Mouse (Mus musculus) heart, postnatal 36 days (tissue): Measurements from ENCODE around the gene Arhgef15. TPM values are rescaled to one million over a fixed set of nuclear protein-coding genes. Genes with fewer than 3 reads are reported as not detected.

Experiments used
- DNase-seq, 2 experiments: peaks; one replicate each; pipeline ENCODE4 v3.0.0; 2021 to 2022
- intact Hi-C: fragments of 180-260 bp; cut with DNase I; formaldehyde crosslinking; loops from one replicate; pipeline ENCODE4 v1.15.1; 2025
- microRNA-seq, 2 experiments: library from miRNA; unstranded; fragments of <30 nt; microRNA quantifications; one replicate each; pipeline ENCODE4 v1.2.0; 2021; ENCODE audit warnings: borderline number of aligned reads in 2 of 2
- total RNA-seq, 2 experiments: library from RNA; stranded (reverse); gene quantifications; 2 replicates each; pipeline ENCODE4 v1.2.3; 2021

Gene Arhgef15
- total RNA-seq, 2 experiments from 2014 or later, result 25.6 to 32.5 TPM

DNA sequence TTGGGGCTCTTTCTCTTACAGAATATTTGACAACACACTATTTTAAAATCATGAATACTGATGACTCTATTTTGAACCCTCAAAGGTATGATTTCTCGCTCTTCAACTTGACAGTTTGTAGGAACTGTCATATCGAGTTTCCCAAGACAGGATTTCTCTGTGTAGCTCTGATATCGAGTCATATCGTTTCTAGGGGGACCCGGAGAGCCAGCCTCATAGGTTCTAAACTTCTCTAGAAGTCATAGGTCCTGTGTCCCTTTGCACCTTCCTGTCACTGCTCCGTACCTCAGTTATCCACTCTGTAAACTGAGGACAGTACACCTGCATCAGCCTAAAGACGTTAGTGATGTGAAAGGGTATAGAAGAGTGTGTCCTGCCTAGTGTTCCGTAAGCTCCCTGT, 57.5 kb downstream of the Arhgef15 start:
- intact Hi-C loops, result loop anchor here (5.0 kb wide), 1 partner anchor 227 kb away; the partner anchor contains the start of gene Aloxe3
- no peak for DNase-seq

DNA sequence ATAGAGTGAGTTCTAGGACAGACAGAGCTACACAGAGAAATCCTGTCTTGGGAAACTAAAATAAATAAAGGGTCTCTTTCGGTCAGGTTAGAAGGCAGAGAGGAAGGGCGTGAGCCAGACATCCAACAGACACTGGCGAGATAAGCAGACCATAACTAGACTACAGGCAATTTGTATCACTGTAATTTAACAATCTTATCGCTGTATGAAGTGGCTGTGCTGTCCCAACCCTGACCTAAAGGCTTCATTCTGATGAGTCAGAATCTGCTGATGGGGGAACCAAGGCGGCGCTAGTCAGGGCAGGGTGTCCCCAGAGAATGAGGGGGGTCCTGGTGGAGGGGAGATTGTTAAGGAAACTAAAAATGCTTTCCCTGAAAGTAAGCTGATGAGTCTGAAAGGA, 58.5 kb downstream of the Arhgef15 start:
- intact Hi-C loops, result no loop called here
- DNase-seq, result no peak

DNA sequence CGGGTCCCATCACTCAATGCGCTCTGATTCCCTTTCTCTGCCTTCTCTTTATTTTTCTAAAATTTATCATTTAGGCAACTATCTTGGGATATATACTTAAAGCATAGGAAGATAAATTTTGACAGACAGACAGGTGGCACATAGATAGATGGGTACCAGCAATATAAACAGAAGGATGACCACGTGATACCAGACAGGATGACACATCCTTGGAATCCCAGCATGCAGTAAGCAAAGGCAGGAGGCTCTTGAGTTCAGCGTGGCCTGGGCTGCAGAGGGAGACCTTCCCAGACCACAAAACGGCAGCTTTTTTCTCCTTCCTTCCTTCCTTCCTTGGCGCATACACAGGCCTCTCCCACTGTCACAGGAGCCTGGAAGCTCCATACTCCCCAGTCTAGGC, 59.4 kb downstream of the Arhgef15 start:
- DNase-seq, result no peak
- intact Hi-C loops, result no loop called here

DNA sequence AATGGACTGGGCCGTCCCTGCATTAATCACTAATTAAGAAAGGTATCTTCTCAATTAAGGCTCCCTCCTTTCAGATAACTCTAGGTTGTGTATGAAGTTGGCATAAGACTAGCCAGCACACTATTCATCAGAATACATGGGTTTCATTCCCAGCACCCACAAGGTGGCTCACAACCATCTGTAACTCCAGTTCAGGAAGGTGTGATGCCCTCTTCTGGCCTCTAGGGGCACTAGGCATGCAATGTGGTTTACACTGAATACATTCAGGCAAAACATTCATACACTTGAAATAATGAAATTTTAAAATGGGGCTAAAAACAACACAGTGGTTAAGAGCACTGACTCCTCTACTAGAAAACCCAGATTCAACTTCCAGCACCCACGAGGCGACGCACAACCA, 60.2 kb downstream of the Arhgef15 start:
- intact Hi-C loops, result no loop called here
- DNase-seq, result no peak

GRCm38 (mm10) chr11:68896247-68896646, 61.0 kb downstream of the Arhgef15 start:
- no peak for DNase-seq
- intact Hi-C loops, result no loop called here

- DNase-seq, result no peak
- intact Hi-C loops, result no loop called here
These were observed 63.3 kb downstream of the Arhgef15 start for GRCm38 (mm10) chr11:68893911-68894464.

Small RNA genes within 50 kb of the gene (microRNA-seq; reads per million reads assigned to microRNA genes)
- 0 to 0.67 reads per million in 2 experiments for gene Mir3062

Other genes with a start within 250 kb of the Arhgef15 start
- 10 to 100 TPM; 60.9 to 71.3 TPM for gene Ndel1, start 85.6 kb downstream of the Arhgef15 start, total RNA-seq
- gene Rnf222, start 68.9 kb downstream of the Arhgef15 start, total RNA-seq, result not detected
- 100 to 1,000 TPM; 655 to 678 TPM for gene Rpl26, start 55.9 kb downstream of the Arhgef15 start, total RNA-seq
- gene Odf4, start 30.4 kb downstream of the Arhgef15 start, total RNA-seq, result not detected
- gene Slc25a35, start 10.7 kb upstream of the Arhgef15 start, total RNA-seq, result 1 to 10 TPM; 5.0 to 5.8 TPM
- 10 to 100 TPM; 78.9 to 97.0 TPM for gene Rangrf, start 17.7 kb upstream of the Arhgef15 start, total RNA-seq
- gene Pfas, start 51.0 kb upstream of the Arhgef15 start, total RNA-seq, result 1 to 10 TPM; 5.8 to 8.3 TPM
- 10 to 100 TPM; 12.5 to 14.3 TPM for gene Ctc1, start 58.4 kb upstream of the Arhgef15 start, total RNA-seq
- gene Aurkb, start 88.2 kb upstream of the Arhgef15 start, total RNA-seq, result 1 to 10 TPM in 1 of 2 experiments, under 1 TPM in 1; 0.72 to 1.2 TPM
- 10 to 100 TPM; 16.0 to 17.1 TPM for gene Borcs6, start 102.2 kb upstream of the Arhgef15 start, total RNA-seq
- gene Tmem107, start 113.3 kb upstream of the Arhgef15 start, total RNA-seq, result 1 to 10 TPM; 4.2 to 6.1 TPM
- 10 to 100 TPM; 50.5 to 72.7 TPM for gene Vamp2, start 131.0 kb upstream of the Arhgef15 start, total RNA-seq
- gene Per1, start 137.7 kb upstream of the Arhgef15 start, total RNA-seq, result 10 to 100 TPM; 34.2 to 82.1 TPM
- gene Hes7, start 162.9 kb upstream of the Arhgef15 start, total RNA-seq, result not detected
- under 1 TPM in 1 of 2 experiments, not detected in 1; 0.22 TPM for gene 9130213A22Rik, start 165.1 kb upstream of the Arhgef15 start, total RNA-seq
- gene Aloxe3, start 168.4 kb upstream of the Arhgef15 start, total RNA-seq, result not detected
- not detected for gene Alox12b, start 199.5 kb upstream of the Arhgef15 start, total RNA-seq
- 1 to 10 TPM; 1.4 to 2.1 TPM for gene Alox8, start 240.4 kb upstream of the Arhgef15 start, total RNA-seq